Mouse (Mus musculus) limb, embryonic 14.5 days (tissue): ENCODE measurements around the gene Cyb5r4. TPM values are rescaled to one million over a fixed set of nuclear protein-coding genes. Genes with fewer than 3 reads are reported as not detected.

Experiments used
- ATAC-seq: fragments of 200-750 bp; cut with Nextera tagmentation; 2 replicates; pipeline ENCODE4 v1.8.0; 2017; ENCODE audit warnings: low read depth, moderate number of reproducible peaks, moderate TSS enrichment; ENCODE audit not compliant: low FRiP score
- DNase-seq: peaks from one replicate; pipeline ENCODE4 v3.0.0-alpha.2; 2015; ENCODE audit warnings: low spot score
- H3K27ac ChIP-seq: fragments of 300-500 bp; sonication (generic); replicated peaks from 2 replicates; pipeline ENCODE4 v1.5.1; 2014; ENCODE audit warnings: low read depth, mild to moderate bottlenecking, low read length, moderate library complexity, mixed read lengths
- H3K27me3 ChIP-seq: fragments of 300-500 bp; sonication (generic); 2 replicates; pipeline ENCODE4 v1.6.1; 2014; ENCODE audit warnings: low read length, mixed read lengths; ENCODE audit not compliant: control insufficient read depth, insufficient read depth
- H3K36me3 ChIP-seq: fragments of 300-500 bp; sonication (generic); 2 replicates; pipeline ENCODE4 v1.6.1; 2014; ENCODE audit warnings: mild to moderate bottlenecking, low read length, moderate library complexity, mixed read lengths; ENCODE audit not compliant: control insufficient read depth, insufficient read depth
- H3K4me1 ChIP-seq: fragments of 300-500 bp; sonication (generic); 2 replicates; pipeline ENCODE4 v1.6.1; 2014; ENCODE audit warnings: antibody characterized with exemption, low read length, mixed read lengths; ENCODE audit not compliant: control insufficient read depth, insufficient read depth
- H3K4me2 ChIP-seq: fragments of 300-500 bp; sonication (generic); replicated peaks from 2 replicates; pipeline ENCODE4 v1.6.1; 2014; ENCODE audit warnings: low read depth, mild to moderate bottlenecking, low read length, moderate library complexity; ENCODE audit not compliant: severe bottlenecking
- H3K4me3 ChIP-seq: fragments of 300-500 bp; sonication (generic); replicated peaks from 2 replicates; pipeline ENCODE4 v1.5.1; 2014; ENCODE audit warnings: low read length
- H3K9ac ChIP-seq: fragments of 300-500 bp; sonication (generic); 2 replicates; pipeline ENCODE4 v1.6.1; 2014; ENCODE audit warnings: mild to moderate bottlenecking, low read depth, low read length, moderate library complexity; ENCODE audit not compliant: severe bottlenecking
- H3K9me3 ChIP-seq: fragments of 300-500 bp; sonication (generic); 2 replicates; pipeline ENCODE4 v1.6.1; 2016; ENCODE audit warnings: low read length; ENCODE audit not compliant: control insufficient read depth
- POLR2A ChIP-seq: fragments of 200-500 bp; IDR thresholded peaks from 2 replicates; pipeline ENCODE4 v1.8.0; 2012; ENCODE audit warnings: inconsistent platforms, mild to moderate bottlenecking, moderate library complexity, borderline replicate concordance; ENCODE audit not compliant: insufficient read depth, insufficient read length; ENCODE audit errors: extremely low read depth
- WGBS: fragments of 180-500 bp; shearing (Covaris S2); extraction: QIAGEN DNeasy Blood & Tissue Kit; methylation state at CpG from one replicate; pipeline ENCODE4 v1.1.7; 2014; 5-methylcytosine and 5-hydroxymethylcytosine counted together
- polyA plus RNA-seq, 2 experiments: library from polyadenylated mRNA; depleted of rRNA in 1 of 2; stranded (reverse) in 1 of 2; unstranded in 1 of 2; fragments of >200 nt; fragmentation: Nextera tagmentation in 1 of 2; extraction: Ambion mirVana in 1 of 2; gene quantifications; 2 replicates each; pipeline versions ENCODE4 v1.2.1 to v1.2.3; 2012 to 2014

Gene Cyb5r4
- polyA plus RNA-seq, 2 experiments: 17.7 to 43.0 TPM

DNA sequence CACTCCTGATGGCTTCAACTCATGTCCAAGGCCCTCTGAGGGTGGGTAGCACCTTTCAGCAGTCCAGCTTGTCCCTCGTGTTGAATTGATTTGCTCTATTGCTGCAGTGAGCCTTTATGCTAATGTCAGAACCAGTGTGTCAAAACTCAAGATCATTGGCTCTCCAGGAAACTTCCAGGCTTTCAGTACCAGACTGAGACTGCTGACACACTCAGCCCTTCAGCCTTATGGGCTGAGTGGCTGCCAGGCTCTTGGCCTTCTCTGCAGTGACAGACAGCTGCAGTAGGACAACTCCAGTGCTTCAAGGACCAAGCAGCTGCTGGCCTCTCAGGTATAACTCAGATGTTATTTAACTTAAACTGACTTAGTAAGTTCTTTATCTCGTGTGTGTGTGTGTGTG, 57.7 kb downstream of the Cyb5r4 start:
- Histone ChIP-seq H3K9ac (no peak overlapping the region), H3K4me2 (no peak overlapping the region), H3K27ac (no peak overlapping the region), H3K36me3 (no peaks in the 10 kb centered on the region), H3K4me3 (no peak overlapping the region), H3K27me3 (no peaks in the 10 kb centered on the region), H3K9me3 (no peaks in the 10 kb centered on the region), H3K4me1 (no peaks in the 10 kb centered on the region)
- DNase-seq (no peak), ATAC-seq (no peak)
- TF ChIP-seq POLR2A: no peak
- 75% methylated on average over 2 of the region's 2 CpGs for WGBS

DNA sequence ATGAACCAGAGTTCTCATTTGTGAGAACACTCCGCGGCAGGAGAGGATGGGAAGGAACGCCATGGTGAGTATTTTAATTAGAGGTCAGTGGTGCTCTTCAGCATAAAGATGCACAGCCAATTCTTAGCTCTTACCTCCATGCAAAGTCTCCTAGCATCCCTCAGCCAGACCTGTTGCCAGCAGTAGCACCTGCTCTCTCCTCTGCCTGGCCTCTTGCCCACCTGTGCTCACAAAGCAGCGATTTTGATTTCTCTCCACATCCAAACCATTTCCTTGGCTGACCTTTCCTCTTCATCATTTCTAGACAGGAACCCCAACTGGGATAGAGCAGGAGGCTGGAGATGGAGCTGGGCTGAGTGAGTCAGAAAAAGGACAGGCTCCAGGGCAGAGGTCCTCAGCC, 65.2 kb downstream of the Cyb5r4 start:
- no peak overlapping the region for H3K9ac ChIP-seq
- no peaks in the 10 kb centered on the region for H3K36me3 ChIP-seq
- H3K9me3 ChIP-seq: no peaks in the 10 kb centered on the region
- H3K4me3 ChIP-seq: no peak overlapping the region
- ATAC-seq (no peak), DNase-seq (no peak)
- no peak for TF ChIP-seq POLR2A
- no peaks in the 10 kb centered on the region for H3K27me3 ChIP-seq
- 81% methylated on average over 4 of the region's 4 CpGs for WGBS
- no peak overlapping the region for H3K4me2 ChIP-seq
- no peaks in the 10 kb centered on the region for H3K4me1 ChIP-seq
- no peak overlapping the region for H3K27ac ChIP-seq

DNA sequence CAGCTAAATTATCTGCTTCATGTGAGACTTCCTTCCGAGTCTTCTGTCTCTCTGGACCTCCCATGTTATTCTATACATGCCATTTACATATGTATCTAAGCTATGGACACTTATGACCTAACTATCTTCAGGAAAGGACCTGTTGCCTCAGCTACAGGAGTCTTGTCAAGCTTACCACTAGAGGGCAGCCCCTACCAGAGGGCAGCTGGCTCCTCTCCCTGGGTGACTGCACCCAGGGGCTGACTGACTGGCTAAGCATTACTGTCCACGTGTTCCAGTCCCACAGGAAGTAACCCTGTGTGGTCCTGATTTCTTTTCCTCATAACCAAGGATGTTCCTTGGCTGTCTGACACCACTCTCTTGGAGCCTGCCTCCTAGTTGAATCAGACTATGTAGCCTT, 76.2 kb downstream of the Cyb5r4 start:
- WGBS: 61% methylated on average over 2 of the region's 2 CpGs
- Histone ChIP-seq H3K27me3 (no peaks in the 10 kb centered on the region), H3K4me2 (no peak overlapping the region), H3K27ac (no peak overlapping the region), H3K9me3 (no peaks in the 10 kb centered on the region), H3K4me3 (no peak overlapping the region), H3K4me1 (no peaks in the 10 kb centered on the region), H3K9ac (no peak overlapping the region), H3K36me3 (no peaks in the 10 kb centered on the region)
- ATAC-seq (no peak), DNase-seq (no peak)
- TF ChIP-seq POLR2A: no peak

- Histone ChIP-seq H3K4me1 (no peaks in the 10 kb centered on the region), H3K36me3 (no peaks in the 10 kb centered on the region), H3K9me3 (no peaks in the 10 kb centered on the region), H3K27ac (no peak overlapping the region), H3K4me3 (no peak overlapping the region), H3K9ac (no peak overlapping the region), H3K27me3 (no peaks in the 10 kb centered on the region), H3K4me2 (no peak overlapping the region)
- ATAC-seq (no peak), DNase-seq (no peak)
- no peak for TF ChIP-seq POLR2A
- WGBS: 76% methylated on average over 5 of the region's 5 CpGs
Observed at GRCm38 (mm10) chr9:87115019-87115418, 93.2 kb downstream of the Cyb5r4 start.

GRCm38 (mm10) chr9:87115456-87115931, 93.7 kb downstream of the Cyb5r4 start:
- Histone ChIP-seq H3K4me3 (no peak overlapping the region), H3K4me2 (no peak overlapping the region), H3K9me3 (no peaks in the 10 kb centered on the region), H3K9ac (no peak overlapping the region), H3K27ac (no peak overlapping the region), H3K36me3 (no peaks in the 10 kb centered on the region), H3K27me3 (no peaks in the 10 kb centered on the region), H3K4me1 (no peaks in the 10 kb centered on the region)
- WGBS: 66% methylated on average over 6 of the region's 6 CpGs
- DNase-seq (no peak), ATAC-seq (no peak)
- no peak for TF ChIP-seq POLR2A

GRCm38 (mm10) chr9:87115978-87116377, 94.2 kb downstream of the Cyb5r4 start:
- Histone ChIP-seq H3K9ac (no peak overlapping the region), H3K4me1 (no peaks in the 10 kb centered on the region), H3K9me3 (no peaks in the 10 kb centered on the region), H3K4me3 (no peak overlapping the region), H3K27ac (no peak overlapping the region), H3K36me3 (no peaks in the 10 kb centered on the region), H3K27me3 (no peaks in the 10 kb centered on the region), H3K4me2 (no peak overlapping the region)
- no peak for DNase-seq
- no peak for ATAC-seq
- 52% methylated on average over 1 of the region's 1 CpGs for WGBS
- TF ChIP-seq POLR2A: no peak
